Mouse (Mus musculus) T-cell, adult 2 months (primary cell): ENCODE data around the gene Prpf3.
"Not testable (repeated sequence)": the region's sequence is repeated elsewhere in the genome, so short reads cannot be mapped to it uniquely, and the experiment has no call there.

ENCODE experiments used
- DNase-seq: peaks from one replicate; pipeline ENCODE4 v3.0.0; 2022; ENCODE audit warnings: low spot score

Gene Prpf3

GRCm38 (mm10) chr3:95855502-95856089 lies at the start of gene Prpf3:
TSS of gene Prpf3 (minus strand) at chr3:95855885.
- peak; percentile 93 for DNase-seq

- DNase-seq = no peak
These were observed 48.9 kb upstream of the Prpf3 start, which contains the start of gene Car14 for GRCm38 (mm10) chr3:95904568-95904967. TSS of gene Car14 (minus strand) at chr3:95904691.

GRCm38 (mm10) chr3:95903753-95904502 lies 48.2 kb upstream of the Prpf3 start:
- no peak for DNase-seq

GRCm38 (mm10) chr3:95902643-95903042 lies 47.0 kb upstream of the Prpf3 start:
- DNase-seq = no peak

- DNase-seq = no peak
These were observed 46.6 kb upstream of the Prpf3 start for GRCm38 (mm10) chr3:95902373-95902625.

- DNase-seq = no peak
These were observed 46.1 kb upstream of the Prpf3 start for GRCm38 (mm10) chr3:95901616-95902372.

- DNase-seq = no peak
These were observed 44.3 kb upstream of the Prpf3 start for GRCm38 (mm10) chr3:95899800-95900524.

- DNase-seq = not testable (repeated sequence)
These were observed 39.8 kb upstream of the Prpf3 start for GRCm38 (mm10) chr3:95895501-95895900.

GRCm38 (mm10) chr3:95894317-95895160 lies 38.9 kb upstream of the Prpf3 start:
- peak; percentile 8 for DNase-seq

- DNase-seq = peak; percentile 97
These were observed 38.1 kb upstream of the Prpf3 start, which contains the start of gene Aph1a for GRCm38 (mm10) chr3:95893606-95894316. TSS of gene Aph1a (plus strand) at chr3:95893969.

- no peak for DNase-seq
These were observed 37.4 kb upstream of the Prpf3 start for GRCm38 (mm10) chr3:95893126-95893525.

- DNase-seq = no peak
These were observed 36.7 kb upstream of the Prpf3 start for GRCm38 (mm10) chr3:95892066-95893052.

- DNase-seq = no peak
These were observed 35.8 kb upstream of the Prpf3 start, which contains the start of gene BC028528 for GRCm38 (mm10) chr3:95891211-95892065. TSS of gene BC028528 (minus strand) at chr3:95892005.

- DNase-seq = no peak
These were observed 34.0 kb upstream of the Prpf3 start for GRCm38 (mm10) chr3:95889664-95890063.

GRCm38 (mm10) chr3:95887596-95887995 lies 31.9 kb upstream of the Prpf3 start:
- no peak for DNase-seq

- no peak for DNase-seq
These were observed 28.7 kb upstream of the Prpf3 start for GRCm38 (mm10) chr3:95884400-95884799.

GRCm38 (mm10) chr3:95882816-95883425 lies 27.2 kb upstream of the Prpf3 start:
- peak; percentile 59 for DNase-seq
